Mouse (Mus musculus) forebrain, postnatal 0 days (tissue): Measurements from ENCODE around the gene Rfc1. TPM values are rescaled to one million over a fixed set of nuclear protein-coding genes. Genes with fewer than 3 reads are reported as not detected.
A peak's percentile ranks its signal among the peaks of the same experiment; 100 is the strongest.

Experiments
- ATAC-seq: fragments of 200-750 bp; cut with Nextera tagmentation; 2 replicates; pipeline ENCODE4 v1.8.0; 2017; ENCODE audit warnings: mild to moderate bottlenecking, moderate library complexity
- DNase-seq: peaks from one replicate; pipeline ENCODE4 v3.0.0-alpha.2; 2015
- H3K27ac ChIP-seq: fragments of 300-500 bp; sonication (generic); 2 replicates; pipeline ENCODE4 v1.5.1; 2014; ENCODE audit warnings: low read depth, mild to moderate bottlenecking, antibody characterized with exemption, low read length, moderate library complexity, mixed read lengths
- H3K27me3 ChIP-seq: fragments of 300-500 bp; sonication (generic); 2 replicates; pipeline ENCODE4 v1.6.1; 2014; ENCODE audit warnings: mild to moderate bottlenecking, low read length, mixed read lengths; ENCODE audit not compliant: insufficient read depth
- H3K36me3 ChIP-seq: fragments of 300-500 bp; sonication (generic); 2 replicates; pipeline ENCODE4 v1.6.1; 2014; ENCODE audit warnings: mild to moderate bottlenecking, moderate library complexity; ENCODE audit not compliant: insufficient read depth
- H3K4me1 ChIP-seq: fragments of 300-500 bp; sonication (generic); 2 replicates; pipeline ENCODE4 v1.6.1; 2014; ENCODE audit warnings: antibody characterized with exemption; ENCODE audit not compliant: insufficient read depth
- H3K4me2 ChIP-seq: fragments of 300-500 bp; sonication (generic); 2 replicates; pipeline ENCODE4 v1.6.1; 2014; ENCODE audit warnings: low read depth, mild to moderate bottlenecking, moderate library complexity
- H3K4me3 ChIP-seq: fragments of 300-500 bp; sonication (generic); 2 replicates; pipeline ENCODE4 v1.5.1; 2014; ENCODE audit warnings: low read depth, low read length, mixed read lengths
- H3K9ac ChIP-seq: fragments of 300-500 bp; sonication (generic); 2 replicates; pipeline ENCODE4 v1.6.1; 2014; ENCODE audit warnings: mild to moderate bottlenecking
- H3K9me3 ChIP-seq: fragments of 300-500 bp; sonication (generic); 2 replicates; pipeline ENCODE4 v1.6.1; 2016; ENCODE audit warnings: low read length
- CTCF ChIP-seq: sonication (generic); IDR thresholded peaks from 2 replicates; pipeline ENCODE4 v1.5.1; 2016; ENCODE audit warnings: antibody characterized with exemption, control low read depth, low read depth
- WGBS: fragments of 180-500 bp; shearing (Covaris S2); extraction: QIAGEN DNeasy Blood & Tissue Kit; methylation state at CpG from one replicate; pipeline ENCODE4 v1.1.7; 2014; 5-methylcytosine and 5-hydroxymethylcytosine counted together
- polyA plus RNA-seq: library from polyadenylated mRNA; unstranded; fragments of >200 nt; fragmentation: Nextera tagmentation; extraction: Ambion mirVana; gene quantifications from 2 replicates; pipeline ENCODE4 v1.2.1, GENCODE M21; 2015
- total RNA-seq: library from RNA; depleted of rRNA; stranded (reverse); fragments of >200 nt; gene quantifications from 2 replicates; pipeline ENCODE4 v1.2.3, GENCODE M21; 2014

Rfc1 gene
- total and polyA plus RNA-seq, 2 experiments from 2014 or later: 27.8 to 37.9 TPM

- DNase-seq: no peak
Observed at GRCm38 (mm10) chr5:65284171-65284570, 51.3 kb downstream of the Rfc1 start.

GRCm38 (mm10) chr5:65281216-65281615 is 54.3 kb downstream of the Rfc1 start:
- ATAC-seq (no peak), DNase-seq (no peak)
- no peak overlapping the region for H3K9ac ChIP-seq
- 90% methylated on average over 3 of the region's 3 CpGs for WGBS
- no peak for TF ChIP-seq CTCF
- H3K36me3 ChIP-seq: peaks cover 21% of the 10 kb centered on the region
- no peak overlapping the region for H3K27ac ChIP-seq
- H3K4me3 ChIP-seq: no peak overlapping the region
- no peaks in the 10 kb centered on the region for H3K9me3 ChIP-seq
- H3K27me3 ChIP-seq: no peaks in the 10 kb centered on the region
- H3K4me2 ChIP-seq: no peak overlapping the region
- no peaks in the 10 kb centered on the region for H3K4me1 ChIP-seq

More at GRCm38 (mm10) chr5:65284171-65284570, 51.3 kb downstream of the Rfc1 start:
- peak; percentile 46 for TF ChIP-seq CTCF
- Histone ChIP-seq H3K9me3 (no peaks in the 10 kb centered on the region), H3K9ac (no peak overlapping the region), H3K4me2 (no peak overlapping the region), H3K4me3 (no peak overlapping the region), H3K27me3 (no peaks in the 10 kb centered on the region), H3K27ac (no peak overlapping the region), H3K36me3 (peaks cover 18% of the 10 kb centered on the region), H3K4me1 (no peaks in the 10 kb centered on the region)
- WGBS: 97% methylated on average over 3 of the region's 3 CpGs
- ATAC-seq: no peak

DNA sequence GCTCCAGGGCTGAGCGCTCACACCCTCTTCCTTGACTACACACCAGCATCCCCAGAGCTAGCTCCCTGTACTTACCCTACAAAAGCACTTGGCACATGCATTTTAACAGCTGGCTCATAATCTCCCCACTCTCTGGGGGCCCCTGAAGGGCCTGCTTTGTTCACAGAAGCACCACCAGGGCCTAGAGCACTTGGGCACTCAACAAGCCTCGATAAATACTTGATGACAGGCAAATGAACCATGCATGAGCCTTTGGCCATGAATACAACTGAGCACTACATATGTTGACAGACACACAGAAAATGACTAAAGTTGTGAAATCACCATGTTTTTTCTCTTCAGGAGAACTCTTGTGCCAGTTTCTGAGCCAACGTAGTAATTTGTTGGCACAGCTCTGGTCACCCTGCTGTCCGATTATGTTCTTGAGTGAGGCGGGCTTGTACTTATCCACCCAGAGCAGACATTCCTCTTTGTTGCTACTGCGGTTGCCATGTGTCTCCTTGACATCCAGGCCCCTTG is 56.3 kb downstream of the Rfc1 start:
- Histone ChIP-seq H3K36me3 (peaks cover 21% of the 10 kb centered on the region), H3K27me3 (no peaks in the 10 kb centered on the region), H3K4me2 (no peak overlapping the region), H3K9ac (no peak overlapping the region), H3K9me3 (no peaks in the 10 kb centered on the region), H3K4me1 (no peaks in the 10 kb centered on the region), H3K27ac (no peak overlapping the region), H3K4me3 (no peak overlapping the region)
- peak; percentile 79 for ATAC-seq
- no peak for TF ChIP-seq CTCF
- DNase-seq: peak; percentile 13
- 54% methylated on average over 6 of the region's 6 CpGs for WGBS

GRCm38 (mm10) chr5:65273966-65274365 is 61.5 kb downstream of the Rfc1 start:
- Histone ChIP-seq H3K4me2 (no peak overlapping the region), H3K4me3 (no peak overlapping the region), H3K27ac (no peak overlapping the region), H3K9me3 (no peaks in the 10 kb centered on the region), H3K4me1 (no peaks in the 10 kb centered on the region), H3K27me3 (no peaks in the 10 kb centered on the region), H3K9ac (no peak overlapping the region), H3K36me3 (peaks cover 21% of the 10 kb centered on the region)
- DNase-seq (peak; percentile 51), ATAC-seq (peak; percentile 73)
- peak; percentile 19; the same call in 1 of the 2 replicates for TF ChIP-seq CTCF
- WGBS: 64% methylated on average over 3 of the region's 3 CpGs

GRCm38 (mm10) chr5:65257910-65258505 is 77.5 kb downstream of the Rfc1 start:
- no peak for TF ChIP-seq CTCF
- no peaks in the 10 kb centered on the region for H3K9me3 ChIP-seq
- peaks cover 34% of the 10 kb centered on the region for H3K36me3 ChIP-seq
- H3K9ac ChIP-seq: no peak overlapping the region
- no peak overlapping the region for H3K4me3 ChIP-seq
- ATAC-seq: no peak
- no peaks in the 10 kb centered on the region for H3K4me1 ChIP-seq
- no peak overlapping the region for H3K4me2 ChIP-seq
- H3K27me3 ChIP-seq: no peaks in the 10 kb centered on the region
- WGBS: 88% methylated on average over 14 of the region's 14 CpGs
- DNase-seq: no peak
- H3K27ac ChIP-seq: no peak overlapping the region

DNA sequence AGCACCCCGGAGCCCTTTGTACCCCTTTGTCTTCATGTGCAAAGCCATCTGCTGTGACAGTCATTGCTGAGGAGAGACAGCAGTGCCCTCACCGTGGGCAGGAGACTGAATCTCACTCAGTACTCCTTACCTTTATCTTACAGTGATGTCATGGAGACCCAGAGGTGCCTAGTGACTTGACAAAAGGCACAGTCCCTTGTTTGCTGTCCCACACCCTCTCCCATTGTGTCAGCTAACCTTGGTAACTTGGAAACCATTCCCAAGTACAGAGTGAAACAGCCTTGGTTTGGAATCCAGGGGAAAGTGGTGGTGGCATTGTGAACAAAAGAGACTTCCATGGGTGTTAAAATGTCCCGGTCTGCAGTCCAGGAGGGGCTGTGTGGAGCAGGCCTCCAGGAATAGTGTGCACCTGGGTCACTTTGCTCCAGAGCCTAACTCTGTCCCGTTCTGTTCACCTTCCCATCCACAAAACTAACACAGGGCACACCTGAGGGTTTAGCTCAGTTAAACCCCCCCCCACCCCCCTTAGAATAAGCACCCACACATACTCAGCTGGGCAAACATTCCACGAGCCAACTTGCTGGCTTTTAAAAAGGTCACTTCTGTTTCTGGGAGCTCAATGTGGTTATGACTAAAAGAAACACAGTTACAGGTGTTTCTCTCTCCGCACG is 85.2 kb downstream of the Rfc1 start:
- Histone ChIP-seq H3K4me1 (no peaks in the 10 kb centered on the region), H3K9me3 (no peaks in the 10 kb centered on the region), H3K9ac (no peak overlapping the region), H3K4me3 (no peak overlapping the region), H3K27me3 (no peaks in the 10 kb centered on the region), H3K36me3 (peaks cover 14% of the 10 kb centered on the region), H3K27ac (no peak overlapping the region), H3K4me2 (no peak overlapping the region)
- DNase-seq: no peak
- ATAC-seq: no peak
- 77% methylated on average over 7 of the region's 7 CpGs for WGBS
- no peak for TF ChIP-seq CTCF

DNA sequence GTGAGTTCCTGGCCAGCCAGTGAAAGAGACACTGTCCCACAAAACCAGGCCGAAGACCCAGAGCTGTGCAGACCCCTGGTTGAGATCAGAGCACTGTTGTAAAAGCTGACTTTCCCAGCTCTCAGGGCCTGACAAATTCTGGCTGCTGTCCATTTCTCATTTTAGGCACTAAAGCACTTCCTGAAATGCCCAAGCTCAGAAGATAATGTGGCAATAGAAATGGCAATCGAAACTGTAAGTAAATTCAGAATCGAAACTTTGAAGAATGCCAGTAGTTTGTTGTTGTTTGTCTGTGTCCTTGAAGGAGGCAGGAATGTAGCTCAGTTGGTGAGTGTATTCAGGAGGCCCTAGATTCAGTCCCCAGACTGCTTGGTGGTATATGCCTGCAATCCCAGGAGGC is 88.2 kb downstream of the Rfc1 start:
- no peak overlapping the region for H3K4me2 ChIP-seq
- WGBS: 75% methylated on average over 3 of the region's 3 CpGs
- H3K4me3 ChIP-seq: no peak overlapping the region
- H3K9me3 ChIP-seq: no peaks in the 10 kb centered on the region
- DNase-seq: no peak
- H3K9ac ChIP-seq: no peak overlapping the region
- no peak overlapping the region for H3K27ac ChIP-seq
- ATAC-seq: no peak
- no peaks in the 10 kb centered on the region for H3K4me1 ChIP-seq
- H3K36me3 ChIP-seq: peaks cover 14% of the 10 kb centered on the region
- no peak for TF ChIP-seq CTCF
- no peaks in the 10 kb centered on the region for H3K27me3 ChIP-seq
